Mouse (Mus musculus): ENCODE data around the gene Hoxd1.

GRCm38 (mm10) chr2:74733765-74734164 is 29.0 kb upstream of the Hoxd1 start:
- TF ChIP-seq GATA1 (IDR thresholded peaks at IDR 0.05; ENCODE audit: borderline replicate concordance, low read length), result no peak
- TF ChIP-seq FLI1 (IDR thresholded peaks at IDR 0.05; ENCODE audit: low read length), result no peak
